Mouse (Mus musculus): ENCODE measurements at regions not wholly inside any gene's neighbourhood (a gene's known extent, or its start where the extent isn't known, plus 50 kb on each side); places are given as distances from the start of the nearest gene placed in this dataset.

DNA sequence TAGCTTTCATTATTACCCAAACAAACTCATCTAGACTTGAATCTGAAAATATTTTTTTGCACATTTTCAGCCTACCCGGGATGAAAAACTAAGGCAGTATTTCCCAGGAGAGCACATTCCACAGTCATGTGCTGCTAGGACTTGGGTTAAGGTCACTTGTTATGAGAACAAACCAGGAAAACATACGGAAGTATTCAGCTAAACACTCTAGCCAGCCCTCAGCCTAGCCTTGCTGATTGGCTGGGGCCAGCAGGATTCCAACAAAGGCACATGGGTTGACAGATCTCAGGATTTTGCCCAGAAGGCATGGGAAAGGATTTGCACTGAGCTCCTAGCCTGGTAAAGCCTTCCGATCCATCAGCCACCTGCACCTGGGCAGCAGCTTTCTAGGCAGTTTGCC lies 68.0 kb upstream of the Jak1 start:
- ATAC-seq (no peak), DNase-seq (ENCODE audit: low spot score) (no peak)
- H3K4me3 ChIP-seq (ENCODE audit: low read depth, low read length), result no peak overlapping the region
- H3K27ac ChIP-seq (ENCODE audit: low read depth, low read length), result no peak overlapping the region
- H3K27me3 ChIP-seq (replicated peaks; ENCODE audit: control insufficient read depth, insufficient read depth, low read length), result no peaks in the 10 kb centered on the region
- WGBS, result 79% methylated on average over 3 of the region's 3 CpGs
- H3K4me1 ChIP-seq (ENCODE audit: control insufficient read depth, insufficient read depth, low read length), result no peaks in the 10 kb centered on the region
- H3K4me2 ChIP-seq (ENCODE audit: low read length), result no peak overlapping the region
- H3K9ac ChIP-seq (ENCODE audit: low read length), result no peak overlapping the region
- no peaks in the 10 kb centered on the region for H3K9me3 ChIP-seq (replicated peaks; ENCODE audit: control insufficient read depth, low read length)
- H3K36me3 ChIP-seq (ENCODE audit: control insufficient read depth, insufficient read depth, low read length), result no peaks in the 10 kb centered on the region

DNA sequence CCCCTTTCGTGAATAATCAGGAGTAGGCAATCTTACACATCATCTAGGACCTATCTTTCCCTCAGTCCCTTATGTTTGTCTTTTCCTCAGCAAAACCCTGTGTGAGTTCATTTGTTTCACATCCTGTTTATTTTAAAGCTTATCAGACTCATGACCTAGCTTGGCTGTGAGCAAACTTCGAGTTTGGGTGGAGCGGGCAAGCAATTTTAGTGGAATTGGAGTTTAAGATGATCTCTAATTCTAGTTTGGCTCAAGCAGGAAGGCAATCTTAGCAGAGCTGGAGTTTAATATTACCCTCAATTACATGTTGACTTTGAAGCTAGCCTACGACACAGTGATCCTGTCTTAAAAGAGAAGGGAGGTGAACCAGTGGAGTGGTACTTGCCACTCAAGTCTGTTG lies 66.1 kb upstream of the Jak1 start:
- Histone ChIP-seq H3K4me2 (ENCODE audit: low read length) (no peak overlapping the region), H3K27ac (ENCODE audit: low read depth, low read length) (no peak overlapping the region), H3K36me3 (ENCODE audit: control insufficient read depth, insufficient read depth, low read length) (no peaks in the 10 kb centered on the region), H3K4me3 (ENCODE audit: low read depth, low read length) (no peak overlapping the region), H3K27me3 (replicated peaks; ENCODE audit: control insufficient read depth, insufficient read depth, low read length) (no peaks in the 10 kb centered on the region), H3K4me1 (ENCODE audit: control insufficient read depth, insufficient read depth, low read length) (no peaks in the 10 kb centered on the region), H3K9me3 (replicated peaks; ENCODE audit: control insufficient read depth, low read length) (no peaks in the 10 kb centered on the region), H3K9ac (ENCODE audit: low read length) (no peak overlapping the region)
- WGBS, result 95% methylated on average over 4 of the region's 4 CpGs
- ATAC-seq, result no peak
- DNase-seq (ENCODE audit: low spot score), result no peak

DNA sequence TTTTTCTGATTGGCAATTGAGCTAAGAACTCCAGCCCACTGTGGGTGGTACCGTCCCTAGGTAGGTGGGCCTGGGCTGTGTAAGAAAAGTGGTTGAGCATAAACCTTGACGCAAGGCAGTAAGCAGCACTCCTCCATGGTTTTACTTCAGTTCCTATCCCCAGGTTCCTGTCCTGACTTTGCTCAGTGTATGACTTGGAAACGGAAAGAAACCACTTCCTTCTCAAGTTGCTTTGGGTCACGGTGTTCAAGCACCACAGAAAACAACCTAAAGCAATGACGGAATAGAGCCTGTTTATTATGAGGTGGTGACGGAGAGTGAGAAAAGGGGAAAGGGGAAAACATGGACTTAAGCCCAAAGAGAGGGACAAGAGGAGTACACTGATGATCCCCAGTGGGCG lies 64.0 kb upstream of the Jak1 start:
- H3K4me2 ChIP-seq (ENCODE audit: low read length), result no peak overlapping the region
- no peak for DNase-seq (ENCODE audit: low spot score)
- no peaks in the 10 kb centered on the region for H3K36me3 ChIP-seq (ENCODE audit: control insufficient read depth, insufficient read depth, low read length)
- no peak overlapping the region for H3K9ac ChIP-seq (ENCODE audit: low read length)
- no peak for ATAC-seq
- H3K9me3 ChIP-seq (replicated peaks; ENCODE audit: control insufficient read depth, low read length), result no peaks in the 10 kb centered on the region
- no peaks in the 10 kb centered on the region for H3K4me1 ChIP-seq (ENCODE audit: control insufficient read depth, insufficient read depth, low read length)
- H3K4me3 ChIP-seq (ENCODE audit: low read depth, low read length), result no peak overlapping the region
- no peak overlapping the region for H3K27ac ChIP-seq (ENCODE audit: low read depth, low read length)
- WGBS, result 92% methylated on average over 7 of the region's 7 CpGs
- no peaks in the 10 kb centered on the region for H3K27me3 ChIP-seq (replicated peaks; ENCODE audit: control insufficient read depth, insufficient read depth, low read length)

DNA sequence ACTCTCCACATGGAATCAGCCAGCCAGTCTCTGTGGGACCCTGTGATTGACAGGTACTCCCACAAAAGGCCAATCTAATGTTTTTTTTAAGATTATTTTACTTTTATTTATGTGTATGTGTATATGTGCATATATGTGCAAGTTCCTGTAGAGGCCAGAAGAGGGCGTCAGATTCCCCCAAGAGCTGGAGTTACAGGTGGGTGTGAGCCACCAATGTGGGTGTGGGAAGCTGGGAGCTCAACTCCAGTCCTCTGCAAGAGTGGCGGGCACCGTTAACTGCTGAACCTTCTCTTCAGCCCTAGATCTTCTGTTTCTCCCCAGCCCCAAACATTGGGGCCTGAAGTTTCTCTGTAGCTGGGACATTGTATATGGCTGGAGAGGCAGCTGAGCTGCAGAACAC lies 61.0 kb upstream of the Jak1 start:
- H3K4me2 ChIP-seq (ENCODE audit: low read length), result no peak overlapping the region

DNA sequence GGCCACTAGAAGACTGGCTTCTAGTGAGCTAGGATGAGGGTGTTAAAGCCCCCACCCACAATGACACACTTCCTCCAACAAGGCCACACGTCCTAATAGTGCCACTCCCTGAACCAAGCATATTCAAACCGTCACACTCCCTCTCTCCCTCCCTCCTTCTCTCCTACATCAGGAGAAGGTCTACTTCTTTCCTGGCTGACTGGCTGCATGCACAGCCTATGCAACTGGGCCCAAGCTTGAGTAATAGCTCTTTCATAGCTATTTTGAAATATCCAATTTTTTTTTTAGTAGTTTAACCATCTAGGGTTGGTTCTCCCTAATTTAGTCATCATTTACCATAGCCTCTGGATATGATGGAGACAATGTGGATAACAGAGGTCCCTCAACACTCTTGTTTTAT lies 56.6 kb upstream of the Jak1 start:
- WGBS, result 80% methylated on average over 2 of the region's 2 CpGs
- no peaks in the 10 kb centered on the region for H3K27me3 ChIP-seq (replicated peaks; ENCODE audit: control insufficient read depth, insufficient read depth, low read length)
- DNase-seq (ENCODE audit: low spot score) (no peak), ATAC-seq (no peak)
- no peaks in the 10 kb centered on the region for H3K9me3 ChIP-seq (replicated peaks; ENCODE audit: control insufficient read depth, low read length)
- no peaks in the 10 kb centered on the region for H3K4me1 ChIP-seq (ENCODE audit: control insufficient read depth, insufficient read depth, low read length)
- H3K9ac ChIP-seq (ENCODE audit: low read length), result no peak overlapping the region
- H3K36me3 ChIP-seq (ENCODE audit: control insufficient read depth, insufficient read depth, low read length), result no peaks in the 10 kb centered on the region
- H3K4me2 ChIP-seq (ENCODE audit: low read length), result no peak overlapping the region
- no peak overlapping the region for H3K4me3 ChIP-seq (ENCODE audit: low read depth, low read length)
- H3K27ac ChIP-seq (ENCODE audit: low read depth, low read length), result no peak overlapping the region

More for the DNA sequence above, 61.0 kb upstream of the Jak1 start:
- ATAC-seq (no peak), DNase-seq (ENCODE audit: low spot score) (no peak)
- Histone ChIP-seq H3K36me3 (ENCODE audit: control insufficient read depth, insufficient read depth, low read length) (no peaks in the 10 kb centered on the region), H3K4me3 (ENCODE audit: low read depth, low read length) (no peak overlapping the region), H3K27me3 (replicated peaks; ENCODE audit: control insufficient read depth, insufficient read depth, low read length) (no peaks in the 10 kb centered on the region), H3K27ac (ENCODE audit: low read depth, low read length) (no peak overlapping the region), H3K9me3 (replicated peaks; ENCODE audit: control insufficient read depth, low read length) (no peaks in the 10 kb centered on the region), H3K9ac (ENCODE audit: low read length) (no peak overlapping the region), H3K4me1 (ENCODE audit: control insufficient read depth, insufficient read depth, low read length) (no peaks in the 10 kb centered on the region)
- 82% methylated on average over 3 of the region's 3 CpGs for WGBS

DNA sequence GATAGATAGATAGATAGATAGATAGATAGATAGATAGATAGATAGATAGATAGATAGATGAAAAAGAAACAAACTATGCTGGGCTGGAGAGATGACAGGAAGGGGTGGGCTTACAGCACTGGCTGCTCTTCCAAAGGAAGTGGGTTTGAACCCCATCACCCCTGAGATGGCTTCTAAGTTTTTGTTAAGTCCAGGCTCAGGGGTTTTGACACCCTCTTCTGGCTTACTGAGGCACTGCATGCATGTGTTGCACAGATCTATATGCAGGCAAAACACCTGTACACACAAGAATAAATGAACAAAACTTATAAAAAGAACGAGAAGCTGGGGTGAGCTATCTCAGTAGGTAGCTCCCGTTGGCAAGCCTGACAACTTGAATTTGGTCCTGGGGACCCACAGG lies 55.5 kb upstream of the Jak1 start:
- Histone ChIP-seq H3K9me3 (replicated peaks; ENCODE audit: control insufficient read depth, low read length) (no peaks in the 10 kb centered on the region), H3K27ac (ENCODE audit: low read depth, low read length) (no peak overlapping the region), H3K4me1 (ENCODE audit: control insufficient read depth, insufficient read depth, low read length) (no peaks in the 10 kb centered on the region), H3K4me3 (ENCODE audit: low read depth, low read length) (no peak overlapping the region), H3K36me3 (ENCODE audit: control insufficient read depth, insufficient read depth, low read length) (no peaks in the 10 kb centered on the region), H3K9ac (ENCODE audit: low read length) (no peak overlapping the region), H3K27me3 (replicated peaks; ENCODE audit: control insufficient read depth, insufficient read depth, low read length) (no peaks in the 10 kb centered on the region), H3K4me2 (ENCODE audit: low read length) (no peak overlapping the region)
- DNase-seq (ENCODE audit: low spot score) (no peak), ATAC-seq (no peak)
- 78% methylated on average over 2 of the region's 2 CpGs for WGBS

DNA sequence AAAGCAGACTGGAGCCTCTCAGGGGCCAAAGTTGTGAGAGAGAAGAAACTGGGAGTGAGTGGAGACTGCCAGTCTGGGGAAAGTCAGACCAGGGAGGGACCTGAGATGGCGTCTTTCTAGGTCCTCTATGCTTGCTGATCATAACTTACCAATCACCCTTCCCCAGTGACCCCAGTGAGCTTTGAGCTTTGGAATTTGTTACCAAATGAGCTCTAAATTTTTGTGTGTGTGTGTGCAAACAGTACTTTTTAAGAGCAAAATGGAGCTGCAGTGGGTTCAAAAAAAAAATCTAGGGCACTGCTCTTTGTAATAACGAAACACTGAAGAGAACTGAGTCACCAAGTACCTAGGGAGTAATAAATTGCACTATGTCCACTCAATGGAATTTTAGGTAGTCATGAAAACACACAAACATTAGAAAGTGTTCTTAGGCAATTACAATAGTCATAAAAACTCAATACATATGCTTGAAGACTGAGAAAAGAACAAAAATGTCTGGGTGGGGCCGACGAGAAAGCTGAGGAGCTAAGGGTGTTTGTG lies 54.7 kb upstream of the Jak1 start:
- Histone ChIP-seq H3K9me3 (replicated peaks; ENCODE audit: control insufficient read depth, low read length) (no peaks in the 10 kb centered on the region), H3K4me2 (ENCODE audit: low read length) (no peak overlapping the region), H3K27me3 (replicated peaks; ENCODE audit: control insufficient read depth, insufficient read depth, low read length) (no peaks in the 10 kb centered on the region), H3K36me3 (ENCODE audit: control insufficient read depth, insufficient read depth, low read length) (no peaks in the 10 kb centered on the region), H3K4me3 (ENCODE audit: low read depth, low read length) (no peak overlapping the region), H3K4me1 (ENCODE audit: control insufficient read depth, insufficient read depth, low read length) (no peaks in the 10 kb centered on the region), H3K27ac (ENCODE audit: low read depth, low read length) (no peak overlapping the region), H3K9ac (ENCODE audit: low read length) (no peak overlapping the region)
- 81% methylated on average over 4 of the region's 4 CpGs for WGBS
- ATAC-seq, result no peak
- DNase-seq (ENCODE audit: low spot score), result no peak

DNA sequence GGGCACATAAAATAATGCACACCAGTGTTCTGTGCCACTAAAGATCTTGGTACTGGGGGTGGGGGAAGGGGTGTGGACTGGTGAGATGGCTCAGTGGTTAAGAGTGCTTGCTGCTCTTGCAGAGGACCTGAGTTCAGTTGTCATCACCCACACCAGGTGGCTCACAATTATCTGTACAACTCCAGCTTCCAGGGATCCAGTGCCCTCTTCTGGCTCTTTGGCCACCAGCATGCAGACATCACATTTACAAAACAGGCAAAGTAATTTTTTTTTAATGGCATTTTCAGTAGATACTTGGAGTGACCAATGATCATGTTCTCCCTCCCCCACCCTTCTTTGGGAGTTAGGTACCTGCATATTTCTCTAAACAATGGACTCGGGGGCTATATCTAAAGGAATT lies 53.8 kb upstream of the Jak1 start:
- Histone ChIP-seq H3K4me2 (ENCODE audit: low read length) (no peak overlapping the region), H3K4me3 (ENCODE audit: low read depth, low read length) (no peak overlapping the region), H3K36me3 (ENCODE audit: control insufficient read depth, insufficient read depth, low read length) (no peaks in the 10 kb centered on the region), H3K27ac (ENCODE audit: low read depth, low read length) (no peak overlapping the region), H3K27me3 (replicated peaks; ENCODE audit: control insufficient read depth, insufficient read depth, low read length) (no peaks in the 10 kb centered on the region), H3K4me1 (ENCODE audit: control insufficient read depth, insufficient read depth, low read length) (no peaks in the 10 kb centered on the region), H3K9ac (ENCODE audit: low read length) (no peak overlapping the region), H3K9me3 (replicated peaks; ENCODE audit: control insufficient read depth, low read length) (no peaks in the 10 kb centered on the region)
- DNase-seq (ENCODE audit: low spot score) (no peak), ATAC-seq (no peak)
- 92% methylated on average over 1 of the region's 1 CpGs for WGBS

DNA sequence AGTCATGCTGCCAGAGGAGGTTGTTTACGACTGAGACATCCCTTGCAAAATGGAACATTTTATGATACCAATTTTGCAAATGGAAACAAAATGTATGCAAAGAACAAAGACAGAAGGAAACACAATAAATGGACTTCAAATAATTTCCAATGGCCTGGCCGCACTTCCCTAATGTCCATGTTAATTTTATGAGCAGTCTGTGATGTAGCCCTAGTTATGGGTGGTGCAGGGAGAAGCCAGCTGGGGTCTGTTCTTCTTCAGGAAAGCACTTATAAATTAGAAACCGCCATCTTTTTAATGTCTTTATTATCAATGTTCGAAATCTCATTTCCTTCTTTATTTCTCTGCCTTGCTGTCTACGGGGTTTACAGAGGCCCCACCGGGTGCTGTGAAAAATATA lies 51.0 kb upstream of the Jak1 start:
- H3K4me1 ChIP-seq (ENCODE audit: control insufficient read depth, insufficient read depth, low read length), result no peaks in the 10 kb centered on the region
- no peak overlapping the region for H3K4me3 ChIP-seq (ENCODE audit: low read depth, low read length)
- 92% methylated on average over 6 of the region's 6 CpGs for WGBS
- DNase-seq (ENCODE audit: low spot score) (no peak), ATAC-seq (no peak)
- no peak overlapping the region for H3K9ac ChIP-seq (ENCODE audit: low read length)
- no peaks in the 10 kb centered on the region for H3K27me3 ChIP-seq (replicated peaks; ENCODE audit: control insufficient read depth, insufficient read depth, low read length)
- no peak overlapping the region for H3K4me2 ChIP-seq (ENCODE audit: low read length)
- H3K27ac ChIP-seq (ENCODE audit: low read depth, low read length), result no peak overlapping the region
- H3K36me3 ChIP-seq (ENCODE audit: control insufficient read depth, insufficient read depth, low read length), result no peaks in the 10 kb centered on the region
- H3K9me3 ChIP-seq (replicated peaks; ENCODE audit: control insufficient read depth, low read length), result no peaks in the 10 kb centered on the region
